Mouse (Mus musculus) sigmoid colon, adult 10 weeks (tissue): Measurements from ENCODE around the gene Zc3h10. TPM values are rescaled to one million over a fixed set of nuclear protein-coding genes. Genes with fewer than 3 reads are reported as not detected.

Experiments
- polyA plus RNA-seq: library from polyadenylated mRNA; stranded (reverse); fragments of 350-450 nt; fragmentation: Illumina TruSeq; extraction: RNeasy Lipid Tissue Mini Kit (QIAGEN cat#74804); gene quantifications from one replicate; pipeline ENCODE4 v1.2.3, GENCODE M21; 2014; ENCODE audit warnings: low read depth, low replicate concordance

Gene Zc3h10
- 1.0 TPM for polyA plus RNA-seq

DNA sequence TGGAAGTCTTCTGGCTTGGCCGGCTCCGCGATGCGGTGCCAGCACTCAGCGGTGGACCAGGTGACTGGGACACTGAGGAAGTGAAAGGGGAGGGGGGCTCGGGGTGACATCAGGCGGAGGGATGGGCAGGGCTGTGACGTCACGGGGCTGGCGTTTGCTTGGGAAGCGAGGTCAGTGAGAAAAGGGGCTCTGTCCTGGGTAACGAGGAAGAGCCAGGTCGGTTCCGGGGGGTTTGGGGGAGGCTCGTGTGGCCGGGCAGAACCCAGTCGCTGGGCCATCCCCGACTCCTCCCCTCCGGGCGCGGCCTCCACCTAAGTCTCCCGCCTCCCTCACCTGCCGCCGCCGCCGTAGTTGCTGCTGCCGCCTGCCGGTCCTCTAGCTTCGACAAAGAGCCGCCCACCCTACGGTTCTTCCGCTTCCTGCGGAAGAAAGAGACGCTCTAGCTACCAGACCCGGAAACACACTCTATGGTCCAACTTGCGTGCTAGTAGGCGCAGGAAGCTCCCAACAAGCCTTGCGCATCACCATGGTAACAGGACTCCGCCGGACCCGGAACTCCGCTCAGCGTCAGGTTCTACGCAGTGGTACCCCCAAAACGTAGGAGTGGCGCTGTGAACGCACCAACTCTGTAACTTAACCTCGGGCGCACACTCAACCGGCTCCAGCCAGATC lies at the start of gene Zc3h10:
Gene Zc3h10 (minus strand): TSS at position 414 of the 672 bp plus-strand sequence.

DNA sequence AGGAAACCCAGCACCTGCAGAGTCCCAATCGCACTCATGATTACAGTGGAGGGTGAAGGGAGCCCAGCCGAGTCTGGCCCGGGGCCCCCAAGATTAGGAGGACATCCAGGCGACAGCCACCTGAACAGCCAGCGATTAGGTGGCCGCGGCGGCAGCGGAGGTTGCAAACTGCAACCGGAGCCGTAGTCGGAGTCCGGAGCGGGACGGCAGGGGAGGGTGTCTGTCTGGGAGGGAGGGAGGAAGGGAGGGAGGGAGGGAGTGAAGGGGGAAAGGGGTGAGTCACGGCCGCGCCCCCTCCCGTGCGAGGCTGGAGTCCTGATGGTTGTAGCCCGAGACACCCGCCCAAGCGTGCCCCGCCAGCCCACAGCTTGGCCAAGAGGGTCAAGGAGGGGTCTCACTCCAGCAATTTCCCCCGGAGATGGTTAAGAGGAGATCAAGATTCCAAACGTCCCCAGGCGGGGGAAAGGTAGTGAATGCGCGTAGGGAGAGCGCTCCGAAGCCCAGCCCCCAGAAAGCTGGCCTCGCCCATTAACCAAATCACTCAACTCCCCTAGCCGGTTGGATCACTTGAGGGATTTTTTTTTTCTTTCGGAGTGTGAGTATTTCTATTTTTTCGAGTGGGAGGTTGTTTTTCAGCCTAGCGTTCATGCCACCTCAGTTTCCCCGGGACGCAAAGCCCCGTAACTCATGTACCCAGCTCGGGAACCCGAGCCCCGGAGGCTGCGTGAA lies 42.1 kb upstream of the Zc3h10 start, which contains the start of gene Erbb3:
Gene Erbb3 (minus strand): TSS at position 189 of the 729 bp plus-strand sequence.

DNA sequence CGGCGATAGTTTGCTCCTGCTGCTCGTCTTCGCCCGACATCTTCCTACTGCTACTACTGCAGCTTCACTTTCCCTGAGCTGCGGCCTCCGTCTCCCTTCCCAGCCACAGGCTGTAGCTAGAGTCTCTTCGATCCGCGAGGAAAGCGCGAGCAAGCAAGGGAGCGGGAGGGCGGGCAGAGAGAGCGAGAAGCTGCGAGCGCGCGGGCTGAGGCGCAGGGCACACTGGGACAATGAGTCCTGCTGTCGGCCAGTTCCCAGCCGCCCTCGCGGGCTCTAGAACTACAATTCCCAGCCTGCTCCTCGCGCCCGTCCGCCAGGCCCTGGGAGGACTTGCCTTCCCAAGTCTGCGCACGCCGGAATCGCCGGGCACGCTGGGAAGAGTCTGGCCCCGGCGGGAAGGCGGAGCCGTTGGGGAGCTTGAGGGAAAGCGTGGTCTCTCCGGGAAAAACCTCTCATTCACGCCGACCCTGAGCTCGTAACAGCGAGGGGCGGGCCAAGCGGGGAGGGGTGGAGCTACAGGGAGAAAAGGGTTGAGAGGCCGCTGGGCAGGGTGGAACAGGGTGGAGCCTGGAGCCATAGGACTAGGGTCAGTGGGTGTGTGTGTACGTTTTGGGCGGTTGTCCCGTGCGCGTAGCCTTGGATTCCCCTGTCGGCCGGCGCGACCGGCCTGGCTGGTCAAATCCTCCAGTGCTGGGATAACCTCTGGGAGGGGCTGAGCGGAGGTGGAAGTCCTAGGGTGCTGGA lies 18.4 kb upstream of the Zc3h10 start, which contains the start of gene Pa2g4:
Gene Pa2g4 (minus strand): TSS at position 200 of the 744 bp plus-strand sequence.

DNA sequence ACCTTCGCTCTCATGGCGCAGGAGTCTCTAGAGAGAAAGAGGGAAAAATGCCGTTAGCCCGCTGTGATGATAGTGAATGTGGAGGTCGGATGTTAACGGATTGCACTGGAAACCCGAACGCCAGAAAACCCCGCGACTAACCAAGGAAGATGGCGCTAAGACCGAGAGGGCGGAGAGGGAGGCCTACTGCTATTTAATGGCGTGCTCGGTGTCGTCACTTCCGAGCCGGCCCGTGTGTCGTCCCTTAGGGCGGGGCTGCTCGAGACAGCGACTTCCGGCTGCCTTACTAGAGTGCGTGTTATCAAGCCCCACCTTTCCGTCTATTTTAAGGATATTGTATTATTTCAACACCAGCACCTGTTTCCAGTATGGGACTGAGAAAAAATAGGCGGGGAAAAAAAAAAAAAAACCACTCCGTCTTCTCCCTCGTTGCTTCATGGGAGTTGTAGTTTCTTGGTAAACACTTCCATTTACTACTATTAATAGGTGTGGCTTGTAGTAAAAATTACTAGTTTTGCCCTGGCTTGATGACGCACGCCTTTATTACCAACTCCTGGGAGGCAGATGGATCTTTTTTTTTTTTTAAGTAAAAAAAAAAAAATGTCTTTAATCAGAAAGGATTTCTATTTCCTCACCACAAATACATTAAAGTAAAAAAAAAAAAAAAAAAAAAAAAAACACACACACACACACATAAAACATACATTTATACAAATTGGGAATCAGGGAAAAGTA lies 1.5 kb upstream of the Zc3h10 start, which contains the start of gene Rpl41:
Gene Rpl41 (minus strand): TSS at position 359 of the 735 bp plus-strand sequence.

DNA sequence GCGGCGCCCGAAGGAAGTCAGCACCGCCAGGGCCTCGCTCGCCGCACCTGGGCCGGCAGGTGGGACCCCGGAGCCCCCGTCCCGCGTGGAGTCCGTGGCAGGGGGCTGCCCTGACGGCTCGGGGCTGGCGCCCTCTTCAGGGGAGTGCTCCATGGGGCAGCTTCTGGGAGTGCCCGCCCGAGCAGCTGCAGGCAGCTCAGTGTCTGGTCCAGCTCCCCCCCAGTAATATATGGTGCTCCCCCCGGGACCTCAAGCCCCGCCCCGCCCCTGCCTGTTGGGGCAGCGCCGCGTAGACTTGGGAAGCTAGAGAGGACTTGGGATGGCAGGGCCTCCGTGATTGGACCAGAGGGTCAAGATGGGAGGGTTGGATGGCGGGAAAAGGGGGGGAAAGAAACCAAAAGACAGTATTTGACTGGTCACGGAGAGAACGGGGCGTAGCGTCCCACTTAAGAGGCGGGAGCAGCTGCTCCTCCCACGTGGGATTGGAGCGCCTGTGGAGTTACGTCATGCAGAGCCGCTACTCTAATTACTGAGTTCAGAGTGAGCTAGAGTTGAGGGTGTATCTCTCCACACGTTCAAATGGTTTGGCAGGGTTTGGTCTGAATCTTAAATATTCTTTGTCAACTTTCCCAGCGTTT lies 21.8 kb downstream of the Zc3h10 start, which contains the start of gene Esyt1:
Gene Esyt1 (minus strand): TSS at position 201 of the 638 bp plus-strand sequence.

DNA sequence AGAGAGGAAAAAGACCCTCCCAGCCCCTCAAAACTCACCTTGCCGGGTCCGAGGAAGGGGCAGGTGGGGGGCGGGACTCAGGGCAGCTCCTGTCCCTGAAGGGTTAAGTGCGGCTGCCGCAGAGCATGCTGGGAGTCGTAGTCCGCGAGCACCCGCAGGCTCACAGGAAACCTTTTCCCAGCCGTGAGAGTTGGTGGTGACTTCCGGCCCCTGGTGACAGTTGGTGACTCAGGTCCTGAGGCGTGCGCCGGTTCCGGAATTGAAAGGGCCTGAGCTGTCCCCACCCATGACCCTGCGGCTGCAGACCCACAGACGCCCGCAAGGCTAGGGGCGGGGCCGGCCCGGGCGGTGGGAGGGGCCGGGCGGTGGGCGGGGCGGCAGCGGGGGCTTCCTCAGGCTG lies 49.0 kb downstream of the Zc3h10 start, which contains the start of gene Myl6b:
Gene Myl6b (minus strand): TSS at position 96 of the 400 bp plus-strand sequence.

DNA sequence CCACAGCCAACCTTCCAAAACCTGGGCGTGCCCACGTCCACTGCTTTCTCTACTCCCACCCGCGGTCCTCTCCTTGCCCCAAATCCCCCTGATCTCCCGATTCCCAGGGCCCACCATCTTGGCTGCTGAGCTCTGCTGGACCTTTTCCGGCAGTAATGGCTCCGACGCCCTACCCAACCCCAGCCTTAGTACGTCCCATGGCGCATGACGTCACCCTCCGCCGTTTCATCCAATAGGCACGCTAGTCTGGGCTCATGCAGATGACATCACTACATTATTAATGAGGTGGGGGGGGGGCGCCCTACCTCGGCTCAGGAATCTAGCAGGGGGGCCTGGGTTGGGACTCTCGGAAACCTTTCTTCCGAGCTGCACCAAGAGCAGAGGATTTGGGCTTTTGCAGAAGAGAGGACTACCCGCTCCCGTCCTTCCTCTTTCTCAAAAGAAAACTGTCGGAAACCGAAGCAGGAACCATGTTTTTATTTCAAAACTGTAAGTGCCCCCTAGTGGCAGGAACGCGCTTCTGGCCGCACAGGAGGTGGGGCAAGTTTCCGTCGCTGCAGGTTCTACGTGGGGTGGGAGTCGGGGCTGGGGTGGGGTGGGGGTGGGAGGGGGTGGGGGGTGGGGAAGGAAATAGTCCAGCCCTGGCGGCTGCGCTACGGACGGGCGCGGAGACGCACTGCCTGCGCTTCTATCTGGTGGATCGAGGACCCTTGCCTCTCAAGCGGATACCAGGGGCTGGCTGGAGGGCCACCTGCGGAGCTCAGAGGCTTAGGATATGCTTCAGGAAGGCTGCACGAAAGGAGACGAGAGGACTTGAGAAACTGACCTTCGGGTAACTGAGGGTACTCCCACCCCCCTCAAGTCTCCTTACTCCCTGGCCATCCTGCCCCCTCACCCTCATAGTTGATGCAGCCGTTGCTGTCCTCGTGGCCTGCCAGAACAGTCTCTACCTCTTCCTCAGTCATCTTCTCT lies 53.6 kb downstream of the Zc3h10 start, which contains the start of gene Myl6:
Gene Myl6 (minus strand): TSS at position 451 of the 972 bp plus-strand sequence.

Other genes with a start within 250 kb of the Zc3h10 start
- gene Il23a, start 249.0 kb downstream of the Zc3h10 start, polyA plus RNA-seq = 0.76 TPM
- 14.1 TPM for gene Pan2, start 244.4 kb downstream of the Zc3h10 start, polyA plus RNA-seq
- 43.5 TPM for gene Cnpy2, start 225.3 kb downstream of the Zc3h10 start, polyA plus RNA-seq
- gene Cs, start 210.0 kb downstream of the Zc3h10 start, polyA plus RNA-seq = 251 TPM
- gene Coq10a, start 178.8 kb downstream of the Zc3h10 start, polyA plus RNA-seq = 14.8 TPM
- gene Ankrd52, start 170.7 kb downstream of the Zc3h10 start, polyA plus RNA-seq = 13.2 TPM
- 1.5 TPM for gene Slc39a5, start 146.5 kb downstream of the Zc3h10 start, polyA plus RNA-seq
- 19.9 TPM for gene Nabp2, start 136.3 kb downstream of the Zc3h10 start, polyA plus RNA-seq
- 8.2 TPM for gene Rnf41, start 136.1 kb downstream of the Zc3h10 start, polyA plus RNA-seq
- gene Smarcc2, start 88.5 kb downstream of the Zc3h10 start, polyA plus RNA-seq = 52.5 TPM
- 157 TPM for gene Myl6, start 53.6 kb downstream of the Zc3h10 start, polyA plus RNA-seq
- not detected for gene Myl6b, start 49.1 kb downstream of the Zc3h10 start, polyA plus RNA-seq
- 6.7 TPM for gene Esyt1, start 21.9 kb downstream of the Zc3h10 start, polyA plus RNA-seq
- 31.9 TPM for gene Rpl41, start 1.5 kb upstream of the Zc3h10 start, polyA plus RNA-seq
- 83.2 TPM for gene Pa2g4, start 18.2 kb upstream of the Zc3h10 start, polyA plus RNA-seq
- 177 TPM for gene Erbb3, start 41.9 kb upstream of the Zc3h10 start, polyA plus RNA-seq
- 10.0 TPM for gene Rps26, start 79.0 kb upstream of the Zc3h10 start, polyA plus RNA-seq
- 0.60 TPM for gene Ikzf4, start 98.2 kb upstream of the Zc3h10 start, polyA plus RNA-seq
- gene Suox, start 126.3 kb upstream of the Zc3h10 start, polyA plus RNA-seq = 5.9 TPM
- 100 TPM for gene Rab5b, start 148.5 kb upstream of the Zc3h10 start, polyA plus RNA-seq
- not detected for gene Pmel, start 156.4 kb upstream of the Zc3h10 start, polyA plus RNA-seq
- gene Cdk2, start 157.3 kb upstream of the Zc3h10 start, polyA plus RNA-seq = 21.9 TPM
- 76.1 TPM for gene Dgka, start 197.1 kb upstream of the Zc3h10 start, polyA plus RNA-seq
- 0.95 TPM for gene Pym1, start 200.1 kb upstream of the Zc3h10 start, polyA plus RNA-seq
- gene Mmp19, start 243.1 kb upstream of the Zc3h10 start, polyA plus RNA-seq = 7.0 TPM